Mouse (Mus musculus) heart, embryonic 13.5 days (tissue): Measurements from ENCODE around the gene Hoxa13. TPM values are rescaled to one million over a fixed set of nuclear protein-coding genes. Genes with fewer than 3 reads are reported as not detected.

Source experiments
- ATAC-seq: fragments of 200-750 bp; cut with Nextera tagmentation; 2 replicates; pipeline ENCODE4 v1.8.0; 2017; ENCODE audit warnings: moderate TSS enrichment; ENCODE audit not compliant: insufficient number of reproducible peaks, low FRiP score, low TSS enrichment; ENCODE audit errors: extremely low read depth
- H3K27ac ChIP-seq: fragments of 300-500 bp; sonication (generic); replicated peaks from 2 replicates; pipeline ENCODE4 v1.5.1; 2015; ENCODE audit warnings: moderate library complexity, mild to moderate bottlenecking, inconsistent platforms
- H3K27me3 ChIP-seq: fragments of 300-500 bp; sonication (generic); replicated peaks from 2 replicates; pipeline ENCODE4 v1.6.1; 2015; ENCODE audit warnings: mild to moderate bottlenecking, inconsistent platforms
- H3K36me3 ChIP-seq: fragments of 300-500 bp; sonication (generic); 2 replicates; pipeline ENCODE4 v1.6.1; 2015; ENCODE audit warnings: mild to moderate bottlenecking, inconsistent platforms
- H3K4me1 ChIP-seq: fragments of 300-500 bp; sonication (generic); 2 replicates; pipeline ENCODE4 v1.6.1; 2015; ENCODE audit warnings: inconsistent platforms
- H3K4me2 ChIP-seq: fragments of 300-500 bp; sonication (generic); 2 replicates; pipeline ENCODE4 v1.6.1; 2015; ENCODE audit warnings: inconsistent platforms, mild to moderate bottlenecking, moderate library complexity
- H3K4me3 ChIP-seq: fragments of 300-500 bp; sonication (generic); 2 replicates; pipeline ENCODE4 v1.5.1; 2015; ENCODE audit warnings: moderate library complexity, mild to moderate bottlenecking, inconsistent platforms
- H3K9ac ChIP-seq: fragments of 300-500 bp; sonication (generic); 2 replicates; pipeline ENCODE4 v1.6.1; 2015; ENCODE audit warnings: inconsistent platforms, mild to moderate bottlenecking, moderate library complexity
- H3K9me3 ChIP-seq: fragments of 300-500 bp; sonication (generic); 2 replicates; pipeline ENCODE4 v1.6.1; 2016; ENCODE audit warnings: inconsistent platforms
- WGBS: fragments of 180-500 bp; shearing (Covaris S2); methylation state at CpG from one replicate; pipeline ENCODE4 v1.1.7; 2015; ENCODE audit warnings: mixed read lengths; 5-methylcytosine and 5-hydroxymethylcytosine counted together
- polyA plus RNA-seq: library from polyadenylated mRNA; unstranded; fragments of >200 nt; fragmentation: Nextera tagmentation; extraction: Ambion mirVana; gene quantifications from 2 replicates; pipeline ENCODE4 v1.2.1, GENCODE M21; 2015

Gene Hoxa13
- polyA plus RNA-seq, 1 experiment from 2014 or later: not detected

DNA sequence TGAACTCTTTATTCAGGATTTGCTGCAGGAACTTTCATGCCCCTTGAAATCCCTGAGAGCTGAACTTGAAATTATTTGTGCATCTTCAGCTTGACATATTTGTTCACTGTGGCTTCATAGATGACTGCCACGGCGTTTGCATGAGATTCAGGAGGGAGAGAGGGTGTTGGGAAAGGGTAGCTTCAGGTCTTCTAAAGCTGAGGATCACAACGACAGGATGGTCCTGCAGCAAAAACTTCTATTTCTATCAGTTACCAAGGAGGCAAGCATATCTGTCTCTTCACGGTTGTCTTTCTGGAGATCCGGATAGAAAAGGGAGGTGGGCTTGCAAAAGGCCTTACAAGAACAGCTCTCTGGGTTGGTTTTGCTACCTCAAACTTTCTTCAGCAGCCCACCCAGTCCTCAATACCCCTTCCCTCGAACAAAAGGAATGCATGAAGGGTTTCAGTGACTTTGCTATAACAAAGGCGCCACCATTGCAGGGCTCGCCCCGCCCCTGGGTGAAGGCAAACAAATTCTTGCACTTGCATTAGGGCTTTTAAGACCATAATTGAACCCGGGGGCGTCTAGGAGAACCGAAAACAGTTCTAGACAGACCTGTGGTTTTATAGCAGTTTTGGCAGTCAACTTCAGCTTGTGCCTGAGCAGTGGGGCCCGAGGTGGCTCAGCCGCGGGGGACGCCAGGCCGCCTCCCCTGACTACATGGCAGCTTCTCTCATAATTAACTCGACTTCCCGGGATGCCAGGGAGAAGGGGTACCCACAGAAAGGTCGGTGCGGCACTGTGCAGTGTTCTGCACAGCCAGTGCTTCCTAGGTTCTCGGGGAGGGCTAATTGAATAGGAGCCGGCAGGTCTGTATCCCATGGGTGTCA is 12.7 kb downstream of the Hoxa13 start:
- WGBS: under 1% methylated on average over 23 of the region's 23 CpGs
- Histone ChIP-seq H3K4me1 (peaks cover 6% of the 10 kb centered on the region; the same call in 1 of the 2 replicates), H3K9ac (no peak overlapping the region), H3K9me3 (no peaks in the 10 kb centered on the region), H3K4me2 (no peak overlapping the region), H3K36me3 (no peaks in the 10 kb centered on the region), H3K27ac (no peak overlapping the region), H3K27me3 (peaks cover 99% of the 10 kb centered on the region), H3K4me3 (no peak overlapping the region)
- ATAC-seq: no peak

DNA sequence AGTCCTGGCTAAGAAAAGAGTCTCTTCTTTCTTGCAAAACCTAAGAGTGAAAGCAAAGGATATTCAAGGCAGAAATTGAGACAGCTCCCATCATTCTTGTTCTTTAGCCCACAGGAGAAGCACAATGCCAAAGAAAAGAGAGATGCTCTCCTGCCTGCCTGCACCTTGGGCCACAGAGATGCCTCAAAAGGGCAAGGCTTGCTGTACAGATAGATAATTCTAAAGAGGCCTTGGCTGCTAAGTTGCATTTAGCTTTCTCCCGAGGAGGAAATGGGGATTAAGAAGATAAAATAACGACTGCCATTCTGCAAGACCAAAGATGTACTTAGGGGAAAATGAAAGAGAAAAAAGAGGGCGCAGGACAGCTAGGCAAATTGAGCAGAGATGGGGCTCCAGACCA is 13.8 kb downstream of the Hoxa13 start:
- no peak overlapping the region for H3K4me3 ChIP-seq
- H3K4me1 ChIP-seq: peaks cover 6% of the 10 kb centered on the region; the same call in 1 of the 2 replicates
- no peak for ATAC-seq
- H3K27ac ChIP-seq: no peak overlapping the region
- 6% methylated on average over 3 of the region's 3 CpGs for WGBS
- H3K9me3 ChIP-seq: no peaks in the 10 kb centered on the region
- no peak overlapping the region for H3K4me2 ChIP-seq
- H3K9ac ChIP-seq: no peak overlapping the region
- no peaks in the 10 kb centered on the region for H3K36me3 ChIP-seq
- H3K27me3 ChIP-seq: peaks cover 99% of the 10 kb centered on the region

DNA sequence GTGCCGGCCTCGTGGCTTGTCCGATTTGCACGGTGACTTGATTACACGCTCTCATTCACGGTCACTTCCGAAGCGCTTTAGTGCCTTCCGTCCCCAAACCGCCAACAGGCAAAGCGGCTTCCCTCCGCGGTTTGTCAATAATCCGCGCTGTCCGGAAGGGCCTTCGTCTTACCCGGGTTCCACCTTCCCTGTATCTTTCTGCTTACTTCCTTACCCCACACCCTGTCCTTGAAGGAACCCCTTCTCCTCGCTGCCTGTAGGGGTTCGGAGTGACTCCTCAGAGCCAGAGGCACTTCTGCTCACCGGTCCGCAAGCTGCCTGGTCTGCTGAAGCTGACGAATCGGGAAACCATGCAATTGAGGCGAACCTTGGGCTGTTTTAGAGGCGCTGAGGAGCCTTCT is 14.3 kb downstream of the Hoxa13 start:
- no peak overlapping the region for H3K27ac ChIP-seq
- no peak for ATAC-seq
- WGBS: under 1% methylated on average over 26 of the region's 26 CpGs
- no peaks in the 10 kb centered on the region for H3K36me3 ChIP-seq
- no peaks in the 10 kb centered on the region for H3K9me3 ChIP-seq
- no peak overlapping the region for H3K9ac ChIP-seq
- H3K4me3 ChIP-seq: peak overlapping the region; percentile 2; the same call in 1 of the 2 replicates
- H3K4me1 ChIP-seq: peaks cover 6% of the 10 kb centered on the region; the same call in 1 of the 2 replicates
- no peak overlapping the region for H3K4me2 ChIP-seq
- H3K27me3 ChIP-seq: peaks cover 99% of the 10 kb centered on the region

DNA sequence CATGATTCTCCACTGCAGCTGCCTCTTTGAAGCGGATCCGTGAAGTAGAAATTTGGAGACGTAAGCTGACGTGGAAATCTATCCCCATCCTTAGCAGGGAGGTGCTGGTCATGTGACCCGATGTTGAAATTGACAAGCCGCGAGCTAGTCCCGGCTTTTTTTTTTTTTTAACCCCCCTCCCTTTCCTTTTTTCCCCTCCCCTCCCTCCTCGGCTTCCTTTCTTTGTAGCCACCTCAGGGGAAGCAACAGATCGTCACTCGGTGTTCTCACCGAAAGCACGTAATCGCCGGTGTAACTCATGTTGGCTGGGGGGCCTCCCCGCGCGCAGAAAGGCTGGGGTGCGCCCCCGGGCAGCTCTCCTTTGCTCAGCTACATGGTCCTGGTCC is 14.9 kb downstream of the Hoxa13 start, which contains the start of gene Hoxa11:
Gene Hoxa11, minus strand, starts transcription at position 54 of the 386 bp plus-strand sequence.
- Histone ChIP-seq H3K9ac (no peak within 1 kb of the TSS), H3K4me1 (peaks cover 6% of the 10 kb centered on the region; the same call in 1 of the 2 replicates), H3K9me3 (no peaks in the 10 kb centered on the region), H3K4me3 (peak within 1 kb of the TSS; percentile 32), H3K27me3 (peaks cover 99% of the 10 kb centered on the region), H3K27ac (no peak within 1 kb of the TSS), H3K36me3 (no peaks in the 10 kb centered on the region), H3K4me2 (peak within 1 kb of the TSS; percentile 37)
- 2% methylated on average over 20 of the region's 20 CpGs for WGBS
- no peak for ATAC-seq

DNA sequence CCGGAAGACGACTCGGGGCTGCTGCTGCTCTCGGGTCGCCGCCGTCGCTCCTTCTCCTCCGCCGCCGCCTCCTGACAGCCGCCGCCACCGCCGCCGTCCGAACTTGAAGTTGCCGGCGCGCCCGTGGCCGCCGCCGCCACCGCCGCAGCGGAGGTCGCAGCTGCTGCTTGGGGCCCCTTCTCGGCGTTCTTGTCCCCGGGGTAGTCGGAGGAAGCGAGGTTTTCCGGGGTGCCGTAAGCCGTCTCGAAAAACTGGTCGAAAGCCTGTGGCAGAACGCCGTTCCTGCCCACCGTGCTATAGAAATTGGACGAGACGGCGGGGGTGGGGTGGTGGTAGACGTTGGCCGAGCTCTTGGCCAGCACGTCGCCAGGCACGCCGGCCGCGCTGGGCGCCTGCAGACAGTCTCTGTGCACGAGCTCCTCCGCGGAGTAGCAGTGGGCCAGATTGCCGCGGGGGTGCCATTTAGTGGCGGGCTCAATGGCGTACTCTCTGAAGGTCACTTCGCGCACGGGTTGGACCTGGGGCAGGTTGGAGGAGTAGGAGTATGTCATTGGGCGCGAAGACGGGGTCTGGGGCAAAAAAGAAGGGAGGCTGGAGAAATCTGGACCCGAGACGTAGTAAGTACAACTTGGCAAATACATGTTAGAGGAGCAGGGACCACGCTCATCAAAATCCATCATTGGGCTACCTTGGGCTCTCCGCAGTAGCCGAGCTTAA is 15.5 kb downstream of the Hoxa13 start:
- peak overlapping the region; percentile 37 for H3K4me2 ChIP-seq
- peaks cover 100% of the 10 kb centered on the region for H3K27me3 ChIP-seq
- H3K9ac ChIP-seq: no peak overlapping the region
- H3K36me3 ChIP-seq: no peaks in the 10 kb centered on the region
- no peaks in the 10 kb centered on the region for H3K9me3 ChIP-seq
- H3K4me1 ChIP-seq: peaks cover 11% of the 10 kb centered on the region; the same call in 1 of the 2 replicates
- no peak overlapping the region for H3K27ac ChIP-seq
- under 1% methylated on average over 71 of the region's 71 CpGs for WGBS
- H3K4me3 ChIP-seq: peak overlapping the region; percentile 32
- no peak for ATAC-seq

DNA sequence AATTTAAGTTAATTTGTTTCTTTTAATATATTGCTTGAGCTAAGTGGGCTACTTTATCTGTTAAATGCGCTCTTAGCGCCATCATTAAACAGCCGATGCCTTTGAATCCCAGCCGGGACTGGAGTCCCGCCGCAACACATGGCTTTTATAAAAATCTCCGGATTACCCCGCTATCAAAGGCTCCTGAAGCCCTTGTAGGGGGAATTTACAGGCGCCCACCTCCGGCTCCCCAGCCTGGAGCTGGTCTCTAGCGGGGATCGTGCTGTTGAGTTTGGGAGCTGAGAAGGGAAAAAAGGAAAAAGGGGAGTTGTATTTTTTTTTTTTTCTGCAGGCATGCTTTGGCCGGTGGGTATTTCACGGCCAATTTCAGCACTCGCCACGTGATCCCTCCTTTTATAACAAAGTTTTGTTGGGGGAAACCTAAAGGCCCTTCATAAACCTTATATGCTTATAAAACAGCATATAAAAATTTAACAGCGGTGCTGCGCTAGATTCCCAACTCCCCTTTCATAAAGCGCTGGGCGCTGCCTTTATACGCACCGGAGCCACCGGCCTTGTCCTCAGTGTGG is 16.1 kb downstream of the Hoxa13 start:
- Histone ChIP-seq H3K27ac (no peak overlapping the region), H3K4me2 (peak overlapping the region; percentile 37; the same call in 1 of the 2 replicates), H3K9ac (no peak overlapping the region), H3K27me3 (peaks cover 100% of the 10 kb centered on the region), H3K4me1 (peaks cover 13% of the 10 kb centered on the region; the same call in 1 of the 2 replicates), H3K4me3 (peak overlapping the region; percentile 32), H3K36me3 (no peaks in the 10 kb centered on the region), H3K9me3 (no peaks in the 10 kb centered on the region)
- 2% methylated on average over 23 of the region's 23 CpGs for WGBS
- ATAC-seq: no peak

DNA sequence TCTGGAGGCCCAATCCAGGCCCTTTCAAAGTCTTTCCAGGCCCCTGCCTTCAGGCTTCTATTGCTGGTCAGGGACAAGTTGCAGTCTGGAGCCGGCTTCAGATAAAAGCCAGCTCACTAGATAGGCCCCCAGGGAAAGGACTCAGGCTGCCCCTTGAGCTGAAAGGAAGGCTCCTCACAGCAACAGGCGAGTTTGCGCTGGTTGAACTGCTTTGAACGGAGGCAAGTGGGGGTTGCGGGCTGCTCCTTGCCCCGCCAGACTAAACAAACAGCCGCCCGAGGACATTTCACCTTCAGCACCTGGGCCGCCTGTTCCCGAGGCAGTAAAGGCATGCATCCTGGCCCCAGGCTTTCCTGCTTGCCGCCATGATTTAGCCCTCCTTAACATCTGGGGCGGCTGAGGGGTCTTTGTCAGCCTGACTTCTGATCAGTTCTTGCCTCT is 17.0 kb downstream of the Hoxa13 start:
- no peak for ATAC-seq
- Histone ChIP-seq H3K4me2 (no peak overlapping the region), H3K27me3 (peaks cover 99% of the 10 kb centered on the region), H3K4me3 (no peak overlapping the region; the same call in 1 of the 2 replicates), H3K4me1 (peaks cover 13% of the 10 kb centered on the region; the same call in 1 of the 2 replicates), H3K9me3 (no peaks in the 10 kb centered on the region), H3K27ac (no peak overlapping the region), H3K9ac (no peak overlapping the region), H3K36me3 (no peaks in the 10 kb centered on the region)
- WGBS: 2% methylated on average over 12 of the region's 12 CpGs

DNA sequence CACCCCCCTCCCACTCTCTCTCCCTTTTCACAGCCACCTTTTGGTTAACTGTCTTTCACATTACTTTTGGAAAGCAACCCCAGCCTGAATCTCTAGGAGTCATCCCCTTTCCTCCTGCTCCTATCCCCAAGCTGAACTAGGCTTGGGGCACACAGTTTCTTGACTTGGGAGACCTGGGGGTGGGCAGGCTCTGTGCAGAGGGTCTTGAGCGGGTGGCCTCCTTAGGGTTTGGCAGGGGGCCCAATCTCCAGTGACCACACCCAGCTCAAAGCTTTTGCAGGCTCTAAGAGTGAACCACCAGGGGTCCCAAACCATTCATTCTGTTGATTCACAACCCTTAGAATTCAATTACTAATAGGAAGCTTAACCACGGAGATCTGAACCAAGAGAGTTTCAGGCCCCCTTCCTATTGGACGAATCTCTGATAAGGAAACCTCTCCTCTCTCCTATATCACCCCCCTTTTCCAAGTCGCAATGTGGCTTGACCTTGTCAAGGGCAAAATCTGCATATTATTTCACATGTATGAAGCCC is 17.8 kb downstream of the Hoxa13 start:
- H3K4me3 ChIP-seq: no peak overlapping the region
- H3K27ac ChIP-seq: no peak overlapping the region
- no peak overlapping the region for H3K4me2 ChIP-seq
- H3K9ac ChIP-seq: no peak overlapping the region
- no peaks in the 10 kb centered on the region for H3K36me3 ChIP-seq
- peaks cover 99% of the 10 kb centered on the region for H3K27me3 ChIP-seq
- ATAC-seq: no peak
- no peaks in the 10 kb centered on the region for H3K9me3 ChIP-seq
- WGBS: 4% methylated on average over 4 of the region's 4 CpGs
- peaks cover 13% of the 10 kb centered on the region; the same call in 1 of the 2 replicates for H3K4me1 ChIP-seq

DNA sequence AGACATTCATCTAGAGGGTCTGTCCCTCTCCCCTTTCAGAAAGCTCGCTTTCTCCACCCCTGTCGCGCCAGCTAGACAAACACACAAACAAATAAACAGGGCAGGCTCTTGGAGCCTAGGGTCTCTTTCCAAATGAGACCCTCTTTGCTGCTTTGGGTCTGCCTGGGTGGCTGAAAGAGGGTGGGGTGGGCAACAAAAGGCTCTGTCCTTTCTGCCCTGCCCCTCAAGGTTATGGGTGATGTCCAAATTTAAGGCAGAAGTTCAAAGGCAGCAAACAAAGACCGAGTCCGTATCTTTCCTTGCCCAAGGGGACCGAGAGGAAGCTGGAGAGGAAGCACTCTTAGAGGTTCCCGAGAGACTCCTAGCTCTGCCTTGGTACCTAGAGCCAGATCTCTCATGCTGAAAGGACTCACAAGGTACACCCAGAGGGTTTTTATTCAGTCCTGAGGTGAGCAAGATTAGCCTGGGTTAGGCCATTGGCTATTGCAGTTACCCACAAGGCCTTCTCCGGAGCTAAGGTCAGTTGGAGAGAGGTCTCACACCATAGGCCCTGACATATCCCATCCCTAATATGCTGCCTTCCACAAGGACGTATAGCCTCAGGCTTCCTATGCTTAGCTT is 19.6 kb downstream of the Hoxa13 start:
- H3K4me1 ChIP-seq: peaks cover 13% of the 10 kb centered on the region; the same call in 1 of the 2 replicates
- H3K27me3 ChIP-seq: peaks cover 99% of the 10 kb centered on the region
- 3% methylated on average over 9 of the region's 9 CpGs for WGBS
- no peak overlapping the region for H3K4me2 ChIP-seq
- H3K4me3 ChIP-seq: no peak overlapping the region
- H3K9me3 ChIP-seq: no peaks in the 10 kb centered on the region
- ATAC-seq: no peak
- no peak overlapping the region for H3K27ac ChIP-seq
- no peaks in the 10 kb centered on the region for H3K36me3 ChIP-seq
- H3K9ac ChIP-seq: no peak overlapping the region

DNA sequence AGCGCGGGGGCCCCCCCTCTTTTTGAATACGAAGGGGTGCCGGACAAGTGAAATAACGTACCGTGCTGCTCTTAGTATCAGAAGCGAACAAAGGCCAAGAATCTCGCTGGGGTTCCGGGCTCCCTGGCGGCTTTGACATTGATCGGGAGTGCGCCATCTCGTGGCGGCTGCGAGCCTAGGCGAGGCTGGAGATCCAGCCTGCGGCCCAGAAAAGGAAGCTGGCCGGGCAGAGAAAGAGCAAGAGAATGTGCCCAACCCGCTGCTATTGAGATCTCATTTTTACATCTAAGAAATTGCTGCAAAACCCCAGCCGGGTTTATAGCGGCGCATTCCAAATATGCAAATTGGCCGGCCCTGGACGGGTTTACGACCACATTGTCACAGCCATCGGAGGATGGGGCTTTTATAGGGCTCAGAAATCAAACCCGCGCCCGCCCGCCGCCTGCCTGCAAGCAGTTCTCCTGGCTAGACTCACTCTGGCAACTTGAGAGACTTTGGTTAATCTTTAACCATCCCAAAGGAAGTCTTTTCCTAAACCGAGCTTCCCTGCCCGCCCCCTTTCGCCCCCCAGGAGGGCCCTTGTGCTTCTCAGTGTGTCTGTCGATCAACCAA is 20.2 kb downstream of the Hoxa13 start, which contains the start of gene Hoxa10:
Gene Hoxa10, minus strand, starts transcription at position 466 of the 612 bp plus-strand sequence.
- peaks cover 99% of the 10 kb centered on the region for H3K27me3 ChIP-seq
- H3K36me3 ChIP-seq: no peaks in the 10 kb centered on the region
- peaks cover 13% of the 10 kb centered on the region; the same call in 1 of the 2 replicates for H3K4me1 ChIP-seq
- no peak within 1 kb of the TSS for H3K9ac ChIP-seq
- peak within 1 kb of the TSS; percentile 57 for H3K4me2 ChIP-seq
- no peaks in the 10 kb centered on the region for H3K9me3 ChIP-seq
- no peak for ATAC-seq
- no peak within 1 kb of the TSS for H3K27ac ChIP-seq
- WGBS: 2% methylated on average over 35 of the region's 35 CpGs
- H3K4me3 ChIP-seq: peak within 1 kb of the TSS; percentile 36
